Mouse (Mus musculus) thymus, adult 2 months (tissue): ENCODE data around the gene Faap20. TPM values are rescaled to one million over a fixed set of nuclear protein-coding genes. Genes with fewer than 3 reads are reported as not detected.
A peak's percentile ranks its signal among the peaks of the same experiment; 100 is the strongest.

ENCODE experiments used
- DNase-seq: peaks from one replicate; pipeline ENCODE4 v3.0.0; 2021
- H3K27ac ChIP-seq: fragments of 200-500 bp; 2 replicates; pipeline ENCODE4 v1.5.1; 2012; ENCODE audit warnings: low read length, control low read depth; ENCODE audit not compliant: control insufficient read depth, insufficient read depth
- H3K27me3 ChIP-seq: fragments of 200-500 bp; 2 replicates; pipeline ENCODE4 v1.6.1; 2012; ENCODE audit warnings: mild to moderate bottlenecking, low read length, moderate library complexity, mixed read lengths; ENCODE audit not compliant: control insufficient read depth, insufficient read depth
- H3K36me3 ChIP-seq: fragments of 200-500 bp; 2 replicates; pipeline ENCODE4 v1.6.1; 2012; ENCODE audit warnings: mild to moderate bottlenecking, low read length, moderate library complexity; ENCODE audit not compliant: control insufficient read depth, insufficient read depth
- H3K4me1 ChIP-seq: fragments of 200-500 bp; replicated peaks from 2 replicates; pipeline ENCODE4 v1.6.1; 2012; ENCODE audit warnings: low read length; ENCODE audit not compliant: control insufficient read depth, insufficient read depth
- H3K4me3 ChIP-seq: fragments of 200-500 bp; 2 replicates; pipeline ENCODE4 v1.5.1; 2012; ENCODE audit warnings: mild to moderate bottlenecking, low read length, control low read depth, moderate library complexity; ENCODE audit not compliant: control insufficient read depth, insufficient read depth
- CTCF ChIP-seq: fragments of 200-500 bp; IDR thresholded peaks from 2 replicates; pipeline ENCODE4 v1.5.1; 2012; ENCODE audit warnings: mild to moderate bottlenecking, control low read depth, low read length, moderate library complexity, borderline replicate concordance; ENCODE audit not compliant: control insufficient read depth, poor library complexity, insufficient read depth; ENCODE audit errors: extremely low read depth
- POLR2A ChIP-seq: fragments of 200-500 bp; IDR thresholded peaks from 2 replicates; pipeline ENCODE4 v1.6.1; 2012; ENCODE audit warnings: mild to moderate bottlenecking, low read length, control low read depth, moderate library complexity; ENCODE audit not compliant: control insufficient read depth, poor library complexity, insufficient read depth; ENCODE audit errors: extremely low read depth
- WGBS: fragments of 180-500 bp; shearing (Covaris S2); methylation state at CpG from one replicate; pipeline ENCODE4 v1.1.7; 2018; 5-methylcytosine and 5-hydroxymethylcytosine counted together
- polyA plus RNA-seq: library from polyadenylated mRNA; depleted of rRNA; stranded (reverse); fragments of >200 nt; gene quantifications from 2 replicates; pipeline ENCODE4 v1.2.3, GENCODE M21; 2012

The Faap20 gene
- polyA plus RNA-seq, 1 experiment: 91.3 TPM

DNA sequence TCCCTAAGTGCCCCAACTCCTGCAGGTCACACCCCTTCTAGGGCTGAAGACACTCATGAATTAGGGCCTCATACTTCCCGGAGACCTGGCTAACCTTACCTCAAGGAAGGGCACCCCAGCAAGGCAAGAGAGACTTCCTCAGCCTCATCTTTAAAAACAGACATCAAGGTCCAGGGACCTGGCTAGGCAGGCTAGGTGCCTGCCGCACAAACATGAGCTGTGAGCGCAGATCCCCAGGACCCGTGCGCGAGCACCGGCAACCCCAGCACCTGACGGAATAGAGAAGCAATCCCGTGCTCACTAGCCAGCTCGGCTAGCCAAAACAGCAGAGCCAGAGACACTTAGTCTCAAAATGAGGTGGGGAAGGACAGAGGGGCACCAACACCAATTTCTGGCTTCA is 34.8 kb upstream of the Faap20 start:
- 95% methylated on average over 10 of the region's 10 CpGs for WGBS
- DNase-seq: no peak
- no peaks in the 10 kb centered on the region for H3K27me3 ChIP-seq
- no peaks in the 10 kb centered on the region for H3K36me3 ChIP-seq
- no peak for TF ChIP-seq POLR2A
- no peak for TF ChIP-seq CTCF
- peaks cover 73% of the 10 kb centered on the region for H3K4me1 ChIP-seq
- no peak overlapping the region for H3K27ac ChIP-seq
- no peak overlapping the region for H3K4me3 ChIP-seq

DNA sequence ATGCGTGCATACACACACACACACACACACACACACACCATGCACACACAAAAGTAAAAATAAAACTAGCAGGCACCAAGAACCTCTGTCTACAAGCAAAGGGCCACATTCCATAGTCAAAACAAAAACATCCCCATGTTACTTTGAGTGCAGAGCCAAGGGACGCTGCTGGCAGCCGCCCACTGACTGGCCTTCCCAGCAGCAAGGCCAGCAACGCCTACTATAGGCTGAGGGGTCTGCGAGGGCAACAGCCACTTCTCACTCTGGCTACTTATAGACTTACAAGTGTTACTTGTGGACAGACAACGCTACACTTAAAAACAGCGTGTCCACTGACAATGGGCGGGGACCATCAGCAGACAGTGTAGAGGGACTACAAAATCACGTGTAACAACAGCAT is 34.4 kb upstream of the Faap20 start:
- H3K27ac ChIP-seq: no peak overlapping the region
- DNase-seq: no peak
- H3K4me3 ChIP-seq: no peak overlapping the region
- TF ChIP-seq POLR2A: no peak
- TF ChIP-seq CTCF: no peak
- no peaks in the 10 kb centered on the region for H3K36me3 ChIP-seq
- no peaks in the 10 kb centered on the region for H3K27me3 ChIP-seq
- 92% methylated on average over 9 of the region's 9 CpGs for WGBS
- H3K4me1 ChIP-seq: peaks cover 74% of the 10 kb centered on the region

DNA sequence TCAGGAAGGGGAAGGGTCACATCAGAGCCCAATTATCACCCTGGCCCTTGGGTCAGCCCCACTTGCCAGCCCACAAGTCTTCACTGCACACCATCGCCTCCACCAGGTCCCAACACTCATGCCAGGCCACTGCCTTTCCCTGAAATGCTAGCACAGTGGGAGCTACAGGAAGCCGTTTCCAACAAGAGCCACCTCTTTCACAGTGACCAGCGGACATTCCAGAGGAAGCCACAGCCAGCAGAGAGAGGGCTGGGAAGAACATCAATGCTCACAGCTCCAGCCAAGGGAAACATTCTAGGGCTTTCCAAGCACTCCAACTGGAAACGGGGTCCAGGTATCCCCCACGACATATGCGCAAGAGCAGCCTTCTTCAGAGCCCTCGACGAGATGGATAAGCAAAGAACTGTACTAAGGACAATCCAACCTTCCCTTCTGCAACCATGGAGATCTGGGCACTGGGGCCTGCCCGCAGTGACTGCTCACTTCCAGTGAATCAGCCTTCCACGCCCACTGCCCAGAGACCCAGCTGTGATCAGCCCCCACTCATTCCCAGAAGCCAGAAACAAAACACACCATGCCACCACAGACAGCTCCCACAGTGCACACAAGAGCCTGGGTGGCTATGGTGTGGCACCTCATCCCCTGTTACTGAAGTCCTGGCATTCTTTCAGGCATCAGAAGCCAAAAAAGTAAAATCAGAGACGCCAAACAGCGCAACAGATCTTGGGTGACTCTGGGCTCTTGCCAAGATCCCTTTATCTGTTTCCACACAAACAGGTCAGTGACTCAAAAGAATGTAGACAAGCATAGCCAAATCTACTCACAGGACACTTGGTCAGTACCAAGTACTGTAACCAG is 33.6 kb upstream of the Faap20 start:
- Histone ChIP-seq H3K27me3 (no peaks in the 10 kb centered on the region), H3K36me3 (no peaks in the 10 kb centered on the region), H3K4me1 (peaks cover 73% of the 10 kb centered on the region), H3K27ac (no peak overlapping the region), H3K4me3 (no peak overlapping the region)
- TF ChIP-seq POLR2A (no peak), CTCF (no peak)
- DNase-seq: no peak
- 86% methylated on average over 12 of the region's 12 CpGs for WGBS

DNA sequence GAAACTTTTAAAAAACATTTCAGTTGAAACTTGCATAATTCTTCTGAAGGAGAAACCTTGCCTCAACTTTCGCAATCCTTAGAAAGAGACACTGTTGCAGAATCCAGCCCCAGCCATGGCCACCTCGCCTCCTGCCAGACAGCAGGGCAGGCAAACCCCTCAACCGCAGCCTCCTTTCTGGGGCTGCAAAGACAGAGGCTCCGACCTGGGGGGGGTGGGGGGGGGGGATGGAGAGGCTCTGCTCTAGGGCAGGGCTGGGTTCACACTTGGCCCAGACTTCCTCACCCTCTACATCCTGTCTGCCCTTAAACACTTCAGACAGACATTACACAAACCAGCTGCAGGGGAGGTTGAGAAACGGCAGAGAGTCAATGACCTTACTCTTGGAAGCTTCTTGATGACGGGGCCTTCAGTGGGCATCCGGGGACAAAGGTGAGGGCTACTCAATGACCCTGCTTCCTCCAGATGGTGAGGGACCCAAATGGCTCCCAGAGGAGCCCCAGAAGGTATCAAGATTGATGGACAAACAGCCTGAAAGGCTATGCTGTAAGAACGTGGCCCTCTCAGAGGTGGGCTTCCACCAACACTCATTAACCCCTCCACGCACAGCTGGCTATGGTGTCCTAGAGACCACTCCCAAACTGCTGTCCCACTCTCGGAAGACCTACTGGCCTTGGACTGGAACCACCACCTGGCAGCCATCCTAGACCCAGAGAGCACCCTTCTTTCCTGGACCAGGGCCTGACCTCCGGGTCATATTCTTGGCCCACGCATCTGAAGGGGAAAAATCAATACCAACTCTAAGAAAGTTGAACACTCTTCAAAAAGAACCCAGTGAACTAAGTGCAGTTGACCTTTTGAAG is 32.1 kb upstream of the Faap20 start:
- no peaks in the 10 kb centered on the region for H3K36me3 ChIP-seq
- 0 out of 2 replicates have a peak overlapping the region, but pooled peaks have one; percentile 1 for H3K4me3 ChIP-seq
- H3K27me3 ChIP-seq: no peaks in the 10 kb centered on the region
- peaks cover 77% of the 10 kb centered on the region for H3K4me1 ChIP-seq
- DNase-seq: peak; percentile 54
- peak overlapping the region; percentile 65 for H3K27ac ChIP-seq
- WGBS: 31% methylated on average over 12 of the region's 12 CpGs
- TF ChIP-seq POLR2A: no peak
- no peak for TF ChIP-seq CTCF

DNA sequence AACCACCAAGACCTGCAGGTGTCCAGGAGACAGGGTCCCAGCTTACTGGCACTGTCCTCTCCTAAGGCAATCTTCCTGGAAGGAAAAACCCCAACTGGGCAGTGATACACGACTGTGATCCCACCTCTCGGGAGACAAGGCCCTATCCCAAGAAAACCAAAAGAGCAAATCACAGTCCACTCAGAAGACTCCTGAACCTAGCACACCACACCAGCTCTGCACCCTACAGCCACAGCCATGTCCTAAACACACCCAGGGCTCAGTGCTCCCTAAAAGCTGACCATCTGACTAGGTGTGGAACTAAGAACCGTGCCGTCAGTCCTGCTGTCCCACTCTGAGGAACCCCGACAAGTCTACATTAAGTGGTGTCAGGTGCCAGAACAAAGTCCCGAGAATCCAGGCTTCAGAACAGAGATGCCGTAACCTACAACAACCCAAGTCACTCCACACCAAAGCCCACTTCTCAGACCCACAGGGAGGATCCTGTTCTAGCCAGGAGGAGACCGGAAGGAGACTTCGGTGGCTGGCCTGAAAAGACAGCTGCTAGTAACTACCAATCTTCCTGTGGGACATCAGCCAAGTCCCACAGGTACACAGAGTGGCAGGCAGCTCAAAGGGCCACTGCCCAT is 31.4 kb upstream of the Faap20 start:
- Histone ChIP-seq H3K27me3 (no peaks in the 10 kb centered on the region), H3K36me3 (no peaks in the 10 kb centered on the region), H3K27ac (no peak overlapping the region), H3K4me1 (peaks cover 77% of the 10 kb centered on the region), H3K4me3 (0 out of 2 replicates have a peak overlapping the region, but pooled peaks have one; percentile 2)
- no peak for DNase-seq
- 81% methylated on average over 9 of the region's 9 CpGs for WGBS
- no peak for TF ChIP-seq POLR2A
- no peak for TF ChIP-seq CTCF
